Mouse (Mus musculus): ENCODE measurements around the gene Mapkapk3. TPM values are rescaled to one million over a fixed set of nuclear protein-coding genes. Genes with fewer than 3 reads are reported as not detected.

Mapkapk3 gene
- total and polyA plus RNA-seq, 3 experiments: 26.1 to 36.0 (median 29.0) TPM

GRCm38 (mm10) chr9:107299783-107300182 lies 10.1 kb upstream of the Mapkapk3 start:
- H3K27me3 ChIP-seq (ENCODE audit: control insufficient read depth, insufficient read depth, low read length): no peaks in the 10 kb centered on the region
- H3K79me2 ChIP-seq (replicated peaks; ENCODE audit: control insufficient read depth, insufficient read depth, low read length): no peaks in the 10 kb centered on the region; the same call in 1 of the 2 replicates
- peaks cover 20% of the 10 kb centered on the region for H3K4me1 ChIP-seq (ENCODE audit: control insufficient read depth, insufficient read depth, low read length)
- peak; percentile 53; the same call in 1 of the 2 replicates for TF ChIP-seq POLR2A (IDR thresholded peaks at IDR 0.05; ENCODE audit: insufficient read depth, low read depth, low read length)
- TF ChIP-seq CTCF (IDR thresholded peaks at IDR 0.05): no peak
- peak; percentile 58; the same call in 1 of the 2 replicates for TF ChIP-seq EP300 (IDR thresholded peaks at IDR 0.05; ENCODE audit: insufficient read depth, low read depth, low read length)
- H3K4me3 ChIP-seq: peak overlapping the region; percentile 53
- 54% methylated on average over 7 of the region's 7 CpGs for WGBS
- H3K9ac ChIP-seq (ENCODE audit: low read depth, low read length): peak overlapping the region; percentile 71
- peaks cover 13% of the 10 kb centered on the region for H3K36me3 ChIP-seq (ENCODE audit: control insufficient read depth, insufficient read depth, low read length)
- H3K27ac ChIP-seq: peak overlapping the region; percentile 93
- DNase-seq: peak; percentile 61 to 66
- intact Hi-C loops (cut with DNase I): loop anchor here (2.0 kb wide), 1 partner anchor 25 kb away; no protein-coding TSS in a partner anchor

DNA sequence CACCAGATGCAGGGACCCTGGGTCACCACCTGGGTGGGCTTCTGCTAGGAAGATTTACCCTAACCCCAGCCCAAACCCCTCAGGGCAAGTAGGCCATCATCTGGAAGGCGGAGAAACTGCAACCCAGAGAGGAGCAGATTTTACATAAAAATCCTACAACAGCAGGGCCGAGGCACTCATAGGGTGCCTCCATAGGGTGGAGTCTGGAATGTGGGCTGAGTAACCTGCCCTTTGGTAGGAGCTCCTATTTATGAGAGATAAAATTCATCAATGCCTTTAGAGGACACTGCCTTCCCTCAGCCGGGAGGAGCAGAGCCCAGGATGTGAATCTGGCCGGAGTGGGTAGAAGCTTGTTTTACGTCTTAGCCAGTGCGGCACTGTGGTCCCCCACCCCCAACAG lies 9.2 kb upstream of the Mapkapk3 start:
- Histone ChIP-seq H3K27ac (peak overlapping the region; percentile 93), H3K4me1 (ENCODE audit: control insufficient read depth, insufficient read depth, low read length) (peaks cover 24% of the 10 kb centered on the region), H3K9ac (ENCODE audit: low read depth, low read length) (peak overlapping the region; percentile 90), H3K36me3 (ENCODE audit: control insufficient read depth, insufficient read depth, low read length) (peaks cover 13% of the 10 kb centered on the region), H3K4me3 (peak overlapping the region; percentile 53), H3K27me3 (ENCODE audit: control insufficient read depth, insufficient read depth, low read length) (no peaks in the 10 kb centered on the region), H3K79me2 (replicated peaks; ENCODE audit: control insufficient read depth, insufficient read depth, low read length) (no peaks in the 10 kb centered on the region; the same call in 1 of the 2 replicates)
- TF ChIP-seq POLR2A (IDR thresholded peaks at IDR 0.05; ENCODE audit: insufficient read depth, low read depth, low read length) (no peak), CTCF (IDR thresholded peaks at IDR 0.05) (0 out of 2 replicates have a peak, but pooled peaks have one; percentile 10)
- WGBS: 63% methylated on average over 6 of the region's 6 CpGs
- DNase-seq: no peak
- intact Hi-C loops (cut with DNase I): loop anchor here (2.0 kb wide), 1 partner anchor 26 kb away; no protein-coding TSS in a partner anchor

- H3K36me3 ChIP-seq (ENCODE audit: control insufficient read depth, insufficient read depth, low read length): peaks cover 13% of the 10 kb centered on the region
- DNase-seq: peak; percentile 43 to 69
- peak overlapping the region; percentile 93 for H3K27ac ChIP-seq
- H3K79me2 ChIP-seq (replicated peaks; ENCODE audit: control insufficient read depth, insufficient read depth, low read length): no peaks in the 10 kb centered on the region; the same call in 1 of the 2 replicates
- TF ChIP-seq POLR2A (IDR thresholded peaks at IDR 0.05; ENCODE audit: insufficient read depth, low read depth, low read length) (no peak; the same call in 1 of the 2 replicates), EP300 (IDR thresholded peaks at IDR 0.05; ENCODE audit: insufficient read depth, low read depth, low read length) (peak; percentile 64; the same call in 1 of the 2 replicates), CTCF (IDR thresholded peaks at IDR 0.05) (no peak)
- WGBS: 42% methylated on average over 8 of the region's 8 CpGs
- H3K27me3 ChIP-seq (ENCODE audit: control insufficient read depth, insufficient read depth, low read length): no peaks in the 10 kb centered on the region
- peaks cover 19% of the 10 kb centered on the region for H3K4me1 ChIP-seq (ENCODE audit: control insufficient read depth, insufficient read depth, low read length)
- H3K9ac ChIP-seq (ENCODE audit: low read depth, low read length): peak overlapping the region; percentile 90
- H3K4me3 ChIP-seq: peak overlapping the region; percentile 53
- intact Hi-C loops (cut with DNase I): loop anchor here (2.0 kb wide), 1 partner anchor 27 kb away; no protein-coding TSS in a partner anchor
These were observed 8.5 kb upstream of the Mapkapk3 start for GRCm38 (mm10) chr9:107298059-107298780.

DNA sequence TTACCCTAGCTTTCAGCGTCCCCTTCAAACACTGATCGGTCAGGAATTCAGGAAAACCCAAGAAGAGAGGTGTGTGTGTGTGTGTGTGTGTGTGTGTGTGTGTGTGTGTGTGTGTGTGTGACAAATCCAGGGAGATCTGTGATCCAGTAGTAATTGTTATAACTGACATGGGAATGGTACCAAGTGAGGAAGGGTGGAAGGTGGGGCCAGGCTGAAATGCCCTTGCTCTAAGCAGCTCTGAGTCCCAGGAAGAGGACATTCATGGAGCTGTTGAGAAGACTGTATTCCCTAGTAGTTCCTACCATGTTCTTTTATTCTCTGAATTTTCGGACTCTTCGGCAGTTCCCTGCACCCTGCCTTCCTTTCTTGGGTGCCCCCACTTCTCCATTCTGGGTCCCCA lies 8.0 kb upstream of the Mapkapk3 start:
- Histone ChIP-seq H3K27me3 (ENCODE audit: control insufficient read depth, insufficient read depth, low read length) (no peaks in the 10 kb centered on the region), H3K9ac (ENCODE audit: low read depth, low read length) (peak overlapping the region; percentile 90), H3K4me1 (ENCODE audit: control insufficient read depth, insufficient read depth, low read length) (peaks cover 15% of the 10 kb centered on the region), H3K79me2 (replicated peaks; ENCODE audit: control insufficient read depth, insufficient read depth, low read length) (no peaks in the 10 kb centered on the region; the same call in 1 of the 2 replicates), H3K4me3 (peak overlapping the region; percentile 59), H3K36me3 (ENCODE audit: control insufficient read depth, insufficient read depth, low read length) (peaks cover 10% of the 10 kb centered on the region), H3K27ac (peak overlapping the region; percentile 93)
- intact Hi-C loops (cut with DNase I): loop anchor here (2.0 kb wide), 1 partner anchor 27 kb away; no protein-coding TSS in a partner anchor
- TF ChIP-seq EP300 (IDR thresholded peaks at IDR 0.05; ENCODE audit: insufficient read depth, low read depth, low read length) (no peak), CTCF (IDR thresholded peaks at IDR 0.05) (no peak), POLR2A (IDR thresholded peaks at IDR 0.05; ENCODE audit: insufficient read depth, low read depth, low read length) (no peak)
- no peak for DNase-seq
- WGBS: 47% methylated on average over 4 of the region's 4 CpGs

- intact Hi-C loops (cut with DNase I): no loop called here
- WGBS: 2% methylated on average over 16 of the region's 16 CpGs
- H3K4me1 ChIP-seq (ENCODE audit: control insufficient read depth, insufficient read depth, low read length): peaks cover 12% of the 10 kb centered on the region
These were observed 7.4 kb upstream of the Mapkapk3 start for GRCm38 (mm10) chr9:107297059-107297458.

More at GRCm38 (mm10) chr9:107297059-107297458, 7.4 kb upstream of the Mapkapk3 start:
- TF ChIP-seq CTCF (IDR thresholded peaks at IDR 0.05) (no peak), POLR2A (IDR thresholded peaks at IDR 0.05; ENCODE audit: insufficient read depth, low read depth, low read length) (no peak), EP300 (IDR thresholded peaks at IDR 0.05; ENCODE audit: insufficient read depth, low read depth, low read length) (no peak)
- no peaks in the 10 kb centered on the region for H3K27me3 ChIP-seq (ENCODE audit: control insufficient read depth, insufficient read depth, low read length)
- no peaks in the 10 kb centered on the region; the same call in 1 of the 2 replicates for H3K79me2 ChIP-seq (replicated peaks; ENCODE audit: control insufficient read depth, insufficient read depth, low read length)
- DNase-seq: no peak
- peak overlapping the region; percentile 90 for H3K9ac ChIP-seq (ENCODE audit: low read depth, low read length)
- peak overlapping the region; percentile 59 for H3K4me3 ChIP-seq
- H3K27ac ChIP-seq: peak overlapping the region; percentile 93
- peaks cover 4% of the 10 kb centered on the region for H3K36me3 ChIP-seq (ENCODE audit: control insufficient read depth, insufficient read depth, low read length)

All from heart, adult 2 months (tissue).